Mouse (Mus musculus): ENCODE measurements around the gene Neu2. TPM values are rescaled to one million over a fixed set of nuclear protein-coding genes. Genes with fewer than 3 reads are reported as not detected.

Neu2 gene
- 4.4 TPM for polyA plus RNA-seq (2014; fragmentation: Illumina TruSeq; extraction: RNeasy Lipid Tissue Mini Kit (QIAGEN cat#74804); ENCODE audit: low read depth, low replicate concordance)

GRCm38 (mm10) chr1:87509561-87510165, at the start of gene Neu2:
Neu2 (plus strand) TSS chr1:87509889.

GRCm38 (mm10) chr1:87469971-87470370, 39.7 kb upstream of the Neu2 start, which contains the start of gene Snorc:
Snorc (plus strand) TSS chr1:87470271.

GRCm38 (mm10) chr1:87573800-87574215, 64.1 kb downstream of the Neu2 start, which contains the start of gene Ngef:
Ngef (minus strand) TSS chr1:87573870.

GRCm38 (mm10) chr1:87620211-87620668, 110.6 kb downstream of the Neu2 start, which contains the start of gene Inpp5d:
Inpp5d (plus strand) TSS chr1:87620312.

Other genes with a start within 250 kb of the Neu2 start
- 15.2 TPM for gene Efhd1, start 245.5 kb upstream of the Neu2 start, polyA plus RNA-seq (2014; fragmentation: Illumina TruSeq; extraction: RNeasy Lipid Tissue Mini Kit (QIAGEN cat#74804); ENCODE audit: low read depth, low replicate concordance)
- gene Gigyf2, start 182.9 kb upstream of the Neu2 start, polyA plus RNA-seq (2014; fragmentation: Illumina TruSeq; extraction: RNeasy Lipid Tissue Mini Kit (QIAGEN cat#74804); ENCODE audit: low read depth, low replicate concordance) = 36.7 TPM
- gene Kcnj13, start 115.2 kb upstream of the Neu2 start, polyA plus RNA-seq (2014; fragmentation: Illumina TruSeq; extraction: RNeasy Lipid Tissue Mini Kit (QIAGEN cat#74804); ENCODE audit: low read depth, low replicate concordance) = not detected
- gene Snorc, start 39.6 kb upstream of the Neu2 start, polyA plus RNA-seq (2014; fragmentation: Illumina TruSeq; extraction: RNeasy Lipid Tissue Mini Kit (QIAGEN cat#74804); ENCODE audit: low read depth, low replicate concordance) = not detected
- gene Ngef, start 64.0 kb downstream of the Neu2 start, polyA plus RNA-seq (2014; fragmentation: Illumina TruSeq; extraction: RNeasy Lipid Tissue Mini Kit (QIAGEN cat#74804); ENCODE audit: low read depth, low replicate concordance) = 4.5 TPM
- 59.0 TPM for gene Inpp5d, start 110.4 kb downstream of the Neu2 start, polyA plus RNA-seq (2014; fragmentation: Illumina TruSeq; extraction: RNeasy Lipid Tissue Mini Kit (QIAGEN cat#74804); ENCODE audit: low read depth, low replicate concordance)
- 28.1 TPM for gene Atg16l1, start 246.0 kb downstream of the Neu2 start, polyA plus RNA-seq (2014; fragmentation: Illumina TruSeq; extraction: RNeasy Lipid Tissue Mini Kit (QIAGEN cat#74804); ENCODE audit: low read depth, low replicate concordance)